Mouse (Mus musculus): ENCODE results near the gene Rhox4e. TPM values are rescaled to one million over a fixed set of nuclear protein-coding genes. Genes with fewer than 3 reads are reported as not detected.

Gene Rhox4e
- total and polyA plus RNA-seq, 2 experiments, result not detected

Other genes starting within 250 kb of the Rhox4e start
- gene Rhox3a2, start 177.4 kb upstream of the Rhox4e start, total RNA-seq (2014; rRNA removed), result not detected in 2 replicates
- gene Rhox3a2, start 177.4 kb upstream of the Rhox4e start, polyA plus RNA-seq (2012; rRNA removed), result not detected in 2 replicates
- gene Rhox4a2, start 166.6 kb upstream of the Rhox4e start, total RNA-seq (2014; rRNA removed), result not detected in 2 replicates
- not detected in 2 replicates for gene Rhox4a2, start 166.6 kb upstream of the Rhox4e start, polyA plus RNA-seq (2012; rRNA removed)
- gene Rhox2b, start 145.3 kb upstream of the Rhox4e start, total RNA-seq (2014; rRNA removed), result not detected in 2 replicates
- not detected in 2 replicates for gene Rhox2b, start 145.3 kb upstream of the Rhox4e start, polyA plus RNA-seq (2012; rRNA removed)
- gene Rhox4b, start 124.9 kb upstream of the Rhox4e start, total RNA-seq (2014; rRNA removed), result not detected in 2 replicates
- gene Rhox4b, start 124.9 kb upstream of the Rhox4e start, polyA plus RNA-seq (2012; rRNA removed), result not detected in 2 replicates
- not detected in 2 replicates for gene Rhox2c, start 103.7 kb upstream of the Rhox4e start, total RNA-seq (2014; rRNA removed)
- not detected in 2 replicates for gene Rhox2c, start 103.7 kb upstream of the Rhox4e start, polyA plus RNA-seq (2012; rRNA removed)
- not detected in 2 replicates for gene Rhox3c, start 98.8 kb upstream of the Rhox4e start, total RNA-seq (2014; rRNA removed)
- not detected in 2 replicates for gene Rhox3c, start 98.8 kb upstream of the Rhox4e start, polyA plus RNA-seq (2012; rRNA removed)
- gene Rhox4c, start 77.1 kb upstream of the Rhox4e start, total RNA-seq (2014; rRNA removed), result not detected in 2 replicates
- not detected in 2 replicates for gene Rhox4c, start 77.1 kb upstream of the Rhox4e start, polyA plus RNA-seq (2012; rRNA removed)
- not detected in 2 replicates for gene Rhox2d, start 64.0 kb upstream of the Rhox4e start, total RNA-seq (2014; rRNA removed)
- not detected in 2 replicates for gene Rhox2d, start 64.0 kb upstream of the Rhox4e start, polyA plus RNA-seq (2012; rRNA removed)
- not detected in 2 replicates for gene Rhox4d, start 43.1 kb upstream of the Rhox4e start, total RNA-seq (2014; rRNA removed)
- not detected in 2 replicates for gene Rhox4d, start 43.1 kb upstream of the Rhox4e start, polyA plus RNA-seq (2012; rRNA removed)
- gene Rhox2e, start 27.0 kb upstream of the Rhox4e start, total RNA-seq (2014; rRNA removed), result not detected in 2 replicates
- not detected in 2 replicates for gene Rhox2e, start 27.0 kb upstream of the Rhox4e start, polyA plus RNA-seq (2012; rRNA removed)
- not detected in 2 replicates for gene Rhox3e, start 15.4 kb upstream of the Rhox4e start, total RNA-seq (2014; rRNA removed)
- not detected in 2 replicates for gene Rhox3e, start 15.4 kb upstream of the Rhox4e start, polyA plus RNA-seq (2012; rRNA removed)
- not detected in 2 replicates for gene Rhox2f, start 14.0 kb downstream of the Rhox4e start, total RNA-seq (2014; rRNA removed)
- gene Rhox2f, start 14.0 kb downstream of the Rhox4e start, polyA plus RNA-seq (2012; rRNA removed), result not detected in 2 replicates
- not detected in 2 replicates for gene Rhox3f, start 23.6 kb downstream of the Rhox4e start, total RNA-seq (2014; rRNA removed)
- not detected in 2 replicates for gene Rhox3f, start 23.6 kb downstream of the Rhox4e start, polyA plus RNA-seq (2012; rRNA removed)
- not detected in 2 replicates for gene Rhox4f, start 50.3 kb downstream of the Rhox4e start, total RNA-seq (2014; rRNA removed)
- not detected in 2 replicates for gene Rhox4f, start 50.3 kb downstream of the Rhox4e start, polyA plus RNA-seq (2012; rRNA removed)
- not detected in 2 replicates for gene Rhox3g, start 71.2 kb downstream of the Rhox4e start, total RNA-seq (2014; rRNA removed)
- not detected in 2 replicates for gene Rhox3g, start 71.2 kb downstream of the Rhox4e start, polyA plus RNA-seq (2012; rRNA removed)
- not detected in 2 replicates for gene Rhox2g, start 86.1 kb downstream of the Rhox4e start, total RNA-seq (2014; rRNA removed)
- gene Rhox2g, start 86.1 kb downstream of the Rhox4e start, polyA plus RNA-seq (2012; rRNA removed), result not detected in 2 replicates
- not detected in 2 replicates for gene Rhox4g, start 93.9 kb downstream of the Rhox4e start, total RNA-seq (2014; rRNA removed)
- gene Rhox4g, start 93.9 kb downstream of the Rhox4e start, polyA plus RNA-seq (2012; rRNA removed), result not detected in 2 replicates
- not detected in 2 replicates for gene Rhox3h, start 111.4 kb downstream of the Rhox4e start, total RNA-seq (2014; rRNA removed)
- gene Rhox3h, start 111.4 kb downstream of the Rhox4e start, polyA plus RNA-seq (2012; rRNA removed), result not detected in 2 replicates
- gene Rhox2h, start 115.9 kb downstream of the Rhox4e start, total RNA-seq (2014; rRNA removed), result not detected in 2 replicates
- gene Rhox2h, start 115.9 kb downstream of the Rhox4e start, polyA plus RNA-seq (2012; rRNA removed), result not detected in 2 replicates
- gene Rhox5, start 247.4 kb downstream of the Rhox4e start, total RNA-seq (2014; rRNA removed), result 0.54 TPM in 1 of 2 replicates, not detected in the other
- gene Rhox5, start 247.4 kb downstream of the Rhox4e start, polyA plus RNA-seq (2012; rRNA removed), result not detected in 2 replicates